Mouse (Mus musculus) lung, embryonic 15.5 days (tissue): ENCODE measurements around the gene Cyp2d11. TPM values are rescaled to one million over a fixed set of nuclear protein-coding genes. Genes with fewer than 3 reads are reported as not detected.

ENCODE experiments used
- ATAC-seq: fragments of 200-750 bp; cut with Nextera tagmentation; 2 replicates; pipeline ENCODE4 v1.8.0; 2017; ENCODE audit warnings: moderate number of reproducible peaks, borderline replicate concordance; ENCODE audit not compliant: low FRiP score, low TSS enrichment; ENCODE audit errors: extremely low read depth
- H3K27ac ChIP-seq: fragments of 300-500 bp; sonication (generic); 2 replicates; pipeline ENCODE4 v1.5.1; 2015; ENCODE audit warnings: moderate library complexity, mild to moderate bottlenecking, inconsistent platforms
- H3K27me3 ChIP-seq: fragments of 300-500 bp; sonication (generic); 2 replicates; pipeline ENCODE4 v1.6.1; 2015; ENCODE audit warnings: inconsistent platforms
- H3K36me3 ChIP-seq: fragments of 300-500 bp; sonication (generic); 2 replicates; pipeline ENCODE4 v1.6.1; 2015; ENCODE audit warnings: inconsistent platforms
- H3K4me1 ChIP-seq: fragments of 300-500 bp; sonication (generic); 2 replicates; pipeline ENCODE4 v1.6.1; 2015; ENCODE audit warnings: inconsistent platforms
- H3K4me2 ChIP-seq: fragments of 300-500 bp; sonication (generic); 2 replicates; pipeline ENCODE4 v1.6.1; 2015; ENCODE audit warnings: inconsistent platforms, mild to moderate bottlenecking, moderate library complexity
- H3K4me3 ChIP-seq: fragments of 300-500 bp; sonication (generic); 2 replicates; pipeline ENCODE4 v1.5.1; 2015; ENCODE audit warnings: mild to moderate bottlenecking, inconsistent platforms
- H3K9ac ChIP-seq: fragments of 300-500 bp; sonication (generic); 2 replicates; pipeline ENCODE4 v1.6.1; 2015; ENCODE audit warnings: inconsistent platforms
- H3K9me3 ChIP-seq: fragments of 300-500 bp; sonication (generic); 2 replicates; pipeline ENCODE4 v1.6.1; 2016; ENCODE audit warnings: inconsistent platforms
- WGBS: fragments of 180-500 bp; shearing (Covaris S2); methylation state at CpG from one replicate; pipeline ENCODE4 v1.1.7; 2015; 5-methylcytosine and 5-hydroxymethylcytosine counted together
- microRNA-seq: library from miRNA; unstranded; fragments of <30 nt; microRNA quantifications from one replicate; pipeline ENCODE4, GENCODE M21; 2016
- polyA plus RNA-seq: library from polyadenylated mRNA; unstranded; fragments of >200 nt; fragmentation: Nextera tagmentation; extraction: Ambion mirVana; gene quantifications from 2 replicates; pipeline ENCODE4 v1.2.1, GENCODE M21; 2015

Gene Cyp2d11
- polyA plus RNA-seq, 1 experiment from 2014 or later: not detected

GRCm38 (mm10) chr15:82340414-82341035, 53.3 kb downstream of the Cyp2d11 start:
- H3K36me3 ChIP-seq: peaks cover 8% of the 10 kb centered on the region; the same call in 1 of the 2 replicates
- no peak for ATAC-seq
- H3K4me2 ChIP-seq: peak overlapping the region; percentile 78
- no peaks in the 10 kb centered on the region for H3K9me3 ChIP-seq
- no peaks in the 10 kb centered on the region for H3K27me3 ChIP-seq
- H3K27ac ChIP-seq: peak overlapping the region; percentile 78
- peak overlapping the region; percentile 56 for H3K4me3 ChIP-seq
- peak overlapping the region; percentile 70 for H3K9ac ChIP-seq
- WGBS: 27% methylated on average over 21 of the region's 21 CpGs
- H3K4me1 ChIP-seq: peaks cover 26% of the 10 kb centered on the region

GRCm38 (mm10) chr15:82339634-82340254, 54.1 kb downstream of the Cyp2d11 start:
- no peaks in the 10 kb centered on the region for H3K9me3 ChIP-seq
- no peak overlapping the region for H3K9ac ChIP-seq
- no peak for ATAC-seq
- H3K27ac ChIP-seq: no peak overlapping the region
- H3K4me3 ChIP-seq: no peak overlapping the region
- 55% methylated on average over 8 of the region's 8 CpGs for WGBS
- H3K4me1 ChIP-seq: peaks cover 26% of the 10 kb centered on the region
- no peaks in the 10 kb centered on the region for H3K27me3 ChIP-seq
- H3K36me3 ChIP-seq: peaks cover 16% of the 10 kb centered on the region; the same call in 1 of the 2 replicates
- H3K4me2 ChIP-seq: 0 out of 2 replicates have a peak overlapping the region, but pooled peaks have one; percentile 2

Small RNA genes within 50 kb of the gene (microRNA-seq; reads per million reads assigned to microRNA genes)
- gene Gm25990: not detected
- not detected for gene Gm27331
- not detected for gene Mir7684

Other genes starting within 250 kb of the Cyp2d11 start
- gene Srebf2, start 246.8 kb downstream of the Cyp2d11 start, polyA plus RNA-seq: 126 and 132 TPM in 2 replicates
- gene Shisa8, start 181.2 kb downstream of the Cyp2d11 start, polyA plus RNA-seq: 1.1 and 1.3 TPM in 2 replicates
- 0.12 TPM in 1 of 2 replicates, not detected in the other for gene Tnfrsf13c, start 169.7 kb downstream of the Cyp2d11 start, polyA plus RNA-seq
- 71.6 and 74.5 TPM in 2 replicates for gene Cenpm, start 149.3 kb downstream of the Cyp2d11 start, polyA plus RNA-seq
- gene 1500009C09Rik, start 141.6 kb downstream of the Cyp2d11 start, polyA plus RNA-seq: not detected in 2 replicates
- gene Sept3, start 119.1 kb downstream of the Cyp2d11 start, polyA plus RNA-seq: 4.1 and 6.3 TPM in 2 replicates
- 0.37 and 0.40 TPM in 2 replicates for gene Wbp2nl, start 95.1 kb downstream of the Cyp2d11 start, polyA plus RNA-seq
- 47.0 and 52.3 TPM in 2 replicates for gene Naga, start 55.1 kb downstream of the Cyp2d11 start, polyA plus RNA-seq
- gene Pheta2, start 55.1 kb downstream of the Cyp2d11 start, polyA plus RNA-seq: 15.4 and 16.4 TPM in 2 replicates
- gene Smdt1, start 55.1 kb downstream of the Cyp2d11 start, polyA plus RNA-seq: 235 and 254 TPM in 2 replicates
- 276 and 282 TPM in 2 replicates for gene Ndufa6, start 39.7 kb downstream of the Cyp2d11 start, polyA plus RNA-seq
- gene Cyp2d22, start 13.8 kb downstream of the Cyp2d11 start, polyA plus RNA-seq: 6.7 and 9.6 TPM in 2 replicates
- gene Cyp2d10, start 13.2 kb upstream of the Cyp2d11 start, polyA plus RNA-seq: 0.34 TPM in 1 of 2 replicates, not detected in the other
- not detected in 2 replicates for gene Cyp2d9, start 39.4 kb upstream of the Cyp2d11 start, polyA plus RNA-seq
- gene Cyp2d12, start 161.1 kb upstream of the Cyp2d11 start, polyA plus RNA-seq: not detected in 2 replicates
- gene Cyp2d34, start 226.9 kb upstream of the Cyp2d11 start, polyA plus RNA-seq: not detected in 2 replicates